Mouse (Mus musculus): ENCODE data around the gene Sergef. TPM values are rescaled to one million over a fixed set of nuclear protein-coding genes. Genes with fewer than 3 reads are reported as not detected.

The Sergef gene
- polyA plus RNA-seq, 1 experiment from 2014 or later = 21.1 TPM

DNA sequence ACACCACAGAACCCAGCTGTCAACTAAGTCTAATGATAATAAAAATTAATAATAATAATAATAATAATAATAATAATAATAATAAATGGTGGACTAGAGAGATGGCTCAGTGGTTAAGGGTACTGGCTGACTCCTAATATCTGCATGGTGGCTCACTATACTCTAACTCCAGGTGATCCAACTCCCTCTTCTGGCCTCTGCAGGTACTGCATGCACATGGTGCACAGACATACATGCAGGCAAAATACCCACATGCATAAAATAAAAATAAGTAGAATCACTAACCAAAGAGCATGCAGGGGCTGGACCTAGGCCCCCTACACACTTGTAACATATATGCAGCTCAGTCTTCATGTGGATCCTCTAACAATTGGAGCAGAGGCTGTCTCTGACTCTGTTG, 75.8 kb downstream of the Sergef start:
- Histone ChIP-seq H3K27me3 (replicated peaks) (no peaks in the 10 kb centered on the region), H3K9me3 (peaks cover 8% of the 10 kb centered on the region; the same call in 1 of the 2 replicates), H3K27ac (no peak overlapping the region), H3K36me3 (peaks cover 8% of the 10 kb centered on the region), H3K4me3 (no peak overlapping the region), H3K4me2 (replicated peaks) (no peak overlapping the region), H3K4me1 (no peaks in the 10 kb centered on the region), H3K9ac (no peak overlapping the region)
- ATAC-seq (ENCODE audit: low FRiP score, low read depth) = no peak

DNA sequence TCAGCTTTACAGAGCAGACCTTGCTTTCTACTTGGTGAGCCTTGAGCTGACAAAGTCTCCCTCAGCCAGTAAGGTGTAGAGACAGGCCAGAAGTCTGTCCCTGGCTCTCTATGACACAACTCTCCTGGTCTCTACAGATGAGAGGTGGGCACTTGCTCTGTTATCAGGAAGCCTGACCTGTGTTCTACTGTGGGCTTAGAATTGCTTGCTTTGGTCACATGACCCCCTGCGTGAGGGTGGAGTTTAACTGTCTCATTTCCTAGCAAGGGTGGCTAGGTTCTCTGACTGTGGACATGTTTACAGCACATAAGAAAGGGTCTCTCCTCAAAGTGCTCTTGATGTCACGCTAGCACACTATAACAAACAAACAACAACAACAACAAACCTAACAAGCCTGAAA, 79.5 kb downstream of the Sergef start:
- Histone ChIP-seq H3K9ac (no peak overlapping the region), H3K4me3 (no peak overlapping the region), H3K4me2 (replicated peaks) (no peak overlapping the region), H3K27ac (no peak overlapping the region), H3K9me3 (0 out of 2 replicates have a peak, but pooled peaks cover 5% of the 10 kb centered on the region), H3K36me3 (0 out of 2 replicates have a peak, but pooled peaks cover 3% of the 10 kb centered on the region), H3K27me3 (replicated peaks) (no peaks in the 10 kb centered on the region), H3K4me1 (peaks cover 7% of the 10 kb centered on the region; the same call in 1 of the 2 replicates)
- ATAC-seq (ENCODE audit: low FRiP score, low read depth) = no peak
- 89% methylated on average over 2 of the region's 2 CpGs for WGBS

DNA sequence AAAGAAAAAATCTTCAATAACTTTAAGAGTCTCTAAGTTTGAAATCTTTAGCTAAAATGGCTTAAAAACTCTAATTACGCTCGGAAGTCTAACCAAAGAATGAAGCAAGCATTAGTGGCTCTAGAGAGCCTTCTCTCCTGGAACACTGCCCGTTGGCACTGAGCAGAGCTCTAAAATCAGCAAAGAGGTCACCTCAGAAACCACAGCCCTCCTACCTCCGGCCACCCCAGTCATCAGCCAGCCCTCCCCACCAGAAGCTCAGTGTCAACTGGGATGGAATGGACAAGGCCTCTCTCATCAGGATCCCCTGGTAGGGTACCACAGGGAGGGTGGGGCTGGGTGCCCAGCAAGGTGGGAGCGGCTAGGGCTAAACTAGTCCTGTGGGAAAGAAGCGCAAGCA, 80.0 kb downstream of the Sergef start:
- no peak for ATAC-seq (ENCODE audit: low FRiP score, low read depth)
- 90% methylated on average over 6 of the region's 6 CpGs for WGBS

DNA sequence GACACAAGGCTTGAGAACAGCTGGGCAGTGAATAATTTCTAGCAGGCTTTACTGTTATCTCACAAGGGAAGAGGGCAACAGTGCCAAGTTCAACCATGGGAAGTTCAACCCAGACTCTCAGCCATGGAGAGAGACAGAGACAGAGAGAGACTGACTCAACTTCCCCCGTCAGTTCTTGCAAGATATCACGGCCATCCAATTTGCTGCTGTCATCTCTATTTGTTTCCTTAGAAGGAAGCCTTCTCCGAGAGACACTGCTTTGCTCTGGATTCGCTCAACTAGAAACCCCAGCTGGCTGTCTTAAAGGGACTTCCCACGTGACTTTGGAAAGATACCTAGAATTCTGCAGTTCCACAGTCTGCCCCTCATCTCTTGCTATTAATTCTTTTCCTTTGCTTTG, 80.6 kb downstream of the Sergef start:
- Histone ChIP-seq H3K4me1 (peaks cover 8% of the 10 kb centered on the region; the same call in 1 of the 2 replicates), H3K9ac (no peak overlapping the region), H3K27me3 (replicated peaks) (no peaks in the 10 kb centered on the region), H3K9me3 (no peaks in the 10 kb centered on the region), H3K4me3 (no peak overlapping the region), H3K27ac (no peak overlapping the region), H3K36me3 (no peaks in the 10 kb centered on the region), H3K4me2 (replicated peaks) (no peak overlapping the region)
- no peak for ATAC-seq (ENCODE audit: low FRiP score, low read depth)
- WGBS = 86% methylated on average over 5 of the region's 5 CpGs

More for the DNA sequence above, 80.0 kb downstream of the Sergef start:
- Histone ChIP-seq H3K27me3 (replicated peaks) (no peaks in the 10 kb centered on the region), H3K36me3 (no peaks in the 10 kb centered on the region), H3K4me2 (replicated peaks) (no peak overlapping the region), H3K9me3 (0 out of 2 replicates have a peak, but pooled peaks cover under 1% of the 10 kb centered on the region), H3K4me1 (peaks cover 7% of the 10 kb centered on the region; the same call in 1 of the 2 replicates), H3K27ac (no peak overlapping the region), H3K4me3 (no peak overlapping the region), H3K9ac (no peak overlapping the region)

DNA sequence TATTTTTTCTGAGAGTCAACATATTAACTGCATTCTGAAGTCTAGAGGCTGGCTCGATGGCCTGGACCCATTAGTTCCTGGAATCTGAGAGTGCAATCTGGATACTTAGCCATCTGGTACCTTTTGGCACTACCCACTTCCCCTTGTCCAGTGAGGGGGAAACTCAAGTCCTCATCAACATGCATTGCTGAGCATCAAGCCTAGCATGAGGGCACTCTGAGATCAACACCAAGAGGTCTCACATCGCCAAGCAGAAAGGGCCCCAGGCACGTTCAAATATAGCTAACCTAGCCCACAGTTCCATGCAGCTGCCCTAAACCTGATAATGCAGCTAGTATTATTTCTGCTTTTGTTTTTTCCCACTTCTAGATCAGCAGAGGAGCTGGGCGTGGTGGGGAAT, 81.6 kb downstream of the Sergef start:
- ATAC-seq (ENCODE audit: low FRiP score, low read depth) = no peak
- 90% methylated on average over 4 of the region's 4 CpGs for WGBS

DNA sequence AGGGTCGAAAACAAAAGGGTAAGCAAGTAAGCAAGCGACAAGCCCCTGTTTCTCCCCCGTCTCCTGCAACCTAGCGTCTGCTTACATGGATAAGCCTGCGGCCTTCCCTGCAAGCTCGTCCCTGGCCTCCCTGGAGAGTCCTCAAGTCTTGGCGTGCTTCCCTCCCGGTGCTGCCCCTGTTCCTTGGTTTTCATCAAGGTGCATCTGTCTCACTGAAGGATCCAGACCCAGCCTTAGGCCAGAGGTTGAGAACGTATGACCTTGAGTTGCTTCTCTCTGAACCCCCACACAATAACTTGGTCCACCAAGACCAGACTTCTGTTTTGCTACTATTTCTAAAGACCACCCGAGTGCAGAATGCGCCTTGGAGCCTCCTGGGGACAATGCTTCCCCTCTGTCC, 82.2 kb downstream of the Sergef start:
- Histone ChIP-seq H3K27ac (no peak overlapping the region), H3K4me2 (replicated peaks) (no peak overlapping the region), H3K4me1 (peaks cover 16% of the 10 kb centered on the region; the same call in 1 of the 2 replicates), H3K4me3 (no peak overlapping the region), H3K27me3 (replicated peaks) (no peaks in the 10 kb centered on the region), H3K9ac (no peak overlapping the region), H3K36me3 (no peaks in the 10 kb centered on the region), H3K9me3 (no peaks in the 10 kb centered on the region)
- ATAC-seq (ENCODE audit: low FRiP score, low read depth) = no peak
- WGBS = 89% methylated on average over 11 of the region's 11 CpGs

More for the DNA sequence above, 81.6 kb downstream of the Sergef start:
- no peak overlapping the region for H3K4me2 ChIP-seq (replicated peaks)
- H3K4me1 ChIP-seq = peaks cover 10% of the 10 kb centered on the region; the same call in 1 of the 2 replicates
- no peaks in the 10 kb centered on the region for H3K36me3 ChIP-seq
- no peak overlapping the region for H3K27ac ChIP-seq
- no peak overlapping the region for H3K9ac ChIP-seq
- no peak overlapping the region for H3K4me3 ChIP-seq
- H3K27me3 ChIP-seq (replicated peaks) = no peaks in the 10 kb centered on the region
- no peaks in the 10 kb centered on the region for H3K9me3 ChIP-seq

DNA sequence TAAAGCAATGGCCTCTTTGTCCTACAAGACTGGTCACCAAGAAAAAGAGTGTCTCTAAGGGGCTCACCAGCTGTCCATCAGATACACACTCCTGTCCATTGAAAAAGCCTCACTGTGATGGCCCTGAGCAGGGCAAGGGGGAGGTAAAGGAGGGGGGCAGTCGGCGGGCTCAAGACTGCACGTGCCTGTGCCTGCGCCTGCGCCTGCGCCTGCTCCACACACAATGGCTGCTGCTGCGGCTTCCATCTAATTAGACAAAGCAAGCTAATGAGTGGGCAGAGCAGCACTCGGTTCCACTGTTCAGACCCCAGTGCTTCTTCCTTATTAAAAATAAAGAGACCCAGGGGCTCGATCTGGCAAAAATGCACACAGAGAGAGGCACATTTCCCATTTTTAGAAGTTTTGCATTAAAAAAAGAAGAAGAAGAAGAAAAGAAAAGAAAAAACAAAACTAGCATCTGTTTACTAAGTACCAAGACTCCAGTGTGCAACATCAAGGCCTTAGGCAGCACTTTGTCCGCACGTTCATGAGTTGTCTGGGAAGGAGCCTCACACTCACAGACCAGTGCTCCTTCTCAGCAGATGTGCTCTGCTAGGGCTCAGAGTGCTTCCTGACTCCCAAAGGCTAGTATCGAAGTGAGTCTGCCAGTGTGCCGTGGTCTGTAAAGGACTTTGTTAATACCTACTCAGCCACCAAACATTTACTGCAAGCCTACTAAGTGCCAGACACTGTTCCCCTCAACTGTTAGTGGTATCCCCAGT, 83.1 kb downstream of the Sergef start:
- H3K4me2 ChIP-seq (replicated peaks) = no peak overlapping the region

DNA sequence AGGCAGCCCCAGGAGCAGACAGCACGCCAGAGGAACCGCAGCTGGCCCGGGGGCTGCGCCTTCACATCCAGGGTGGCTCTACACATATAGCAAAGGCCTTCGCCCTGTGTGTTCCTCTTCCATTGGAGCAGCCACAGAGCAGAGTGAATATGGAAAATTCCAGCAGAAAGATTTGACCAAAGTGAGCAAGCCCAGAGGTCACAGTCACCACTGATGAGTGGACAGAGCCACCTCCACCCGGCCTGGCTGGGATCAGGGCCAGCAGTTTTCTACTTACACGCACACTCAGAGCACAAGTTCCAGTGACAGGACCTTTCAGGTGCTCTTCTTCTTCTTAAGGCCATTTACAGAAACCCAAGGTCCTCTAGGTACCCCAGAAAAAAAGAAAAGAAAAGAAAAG, 83.9 kb downstream of the Sergef start:
- H3K9me3 ChIP-seq = no peaks in the 10 kb centered on the region
- H3K36me3 ChIP-seq = no peaks in the 10 kb centered on the region
- H3K27me3 ChIP-seq (replicated peaks) = no peaks in the 10 kb centered on the region
- no peak overlapping the region for H3K27ac ChIP-seq
- no peak overlapping the region for H3K4me2 ChIP-seq (replicated peaks)
- no peak overlapping the region for H3K9ac ChIP-seq
- H3K4me3 ChIP-seq = no peak overlapping the region
- peaks cover 24% of the 10 kb centered on the region for H3K4me1 ChIP-seq
- no peak for ATAC-seq (ENCODE audit: low FRiP score, low read depth)
- WGBS = 95% methylated on average over 7 of the region's 7 CpGs

More for the DNA sequence above, 83.1 kb downstream of the Sergef start:
- Histone ChIP-seq H3K4me1 (peaks cover 23% of the 10 kb centered on the region), H3K9me3 (no peaks in the 10 kb centered on the region), H3K27me3 (replicated peaks) (no peaks in the 10 kb centered on the region), H3K4me3 (no peak overlapping the region), H3K27ac (no peak overlapping the region), H3K36me3 (no peaks in the 10 kb centered on the region), H3K9ac (no peak overlapping the region)
- peak; percentile 80 for ATAC-seq (ENCODE audit: low FRiP score, low read depth)
- 42% methylated on average over 13 of the region's 13 CpGs for WGBS

DNA sequence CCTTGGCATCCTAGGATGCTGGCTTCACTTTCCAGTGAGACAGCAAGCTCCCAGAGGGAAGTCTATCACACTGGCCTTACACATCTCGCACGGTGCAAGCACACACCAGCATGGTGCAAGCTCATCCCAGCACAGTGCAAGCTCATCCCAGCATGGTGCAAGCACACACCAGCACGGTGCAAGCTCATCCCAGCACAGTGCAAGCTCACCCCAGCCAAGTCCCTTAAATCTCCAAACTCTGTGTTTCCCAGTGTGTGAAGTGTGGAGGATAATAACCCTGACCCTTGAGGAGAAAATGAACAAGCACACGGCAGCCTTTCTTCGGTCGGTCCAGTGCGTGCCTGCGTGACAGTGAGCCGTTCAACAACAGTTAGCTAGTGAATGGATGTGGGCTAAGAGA, 84.8 kb downstream of the Sergef start:
- H3K36me3 ChIP-seq = no peaks in the 10 kb centered on the region
- 80% methylated on average over 9 of the region's 9 CpGs for WGBS
- ATAC-seq (ENCODE audit: low FRiP score, low read depth) = no peak
- peaks cover 24% of the 10 kb centered on the region for H3K4me1 ChIP-seq
- no peak overlapping the region for H3K4me2 ChIP-seq (replicated peaks)
- no peaks in the 10 kb centered on the region for H3K27me3 ChIP-seq (replicated peaks)
- no peaks in the 10 kb centered on the region for H3K9me3 ChIP-seq
- no peak overlapping the region for H3K4me3 ChIP-seq
- H3K27ac ChIP-seq = no peak overlapping the region
- H3K9ac ChIP-seq = no peak overlapping the region

DNA sequence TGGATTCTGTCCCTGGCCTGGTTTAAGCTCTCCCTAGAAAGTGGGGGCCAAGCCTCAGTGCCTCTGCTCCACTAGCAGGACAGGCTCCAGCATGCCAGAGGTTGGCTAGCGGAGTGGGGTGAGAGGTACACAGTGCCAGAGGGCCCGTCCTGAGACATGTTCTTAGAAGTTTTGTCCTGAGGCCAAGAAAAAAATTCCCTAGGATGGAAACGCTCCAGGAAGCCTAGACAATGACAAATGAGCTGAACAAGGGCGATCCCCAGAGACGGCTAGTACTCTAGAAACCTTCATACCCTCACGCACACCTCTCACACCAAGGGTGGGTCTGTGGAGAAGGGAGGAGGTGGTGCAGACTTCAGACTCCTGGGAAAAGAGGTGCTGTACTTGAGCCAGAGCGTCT, 85.6 kb downstream of the Sergef start:
- Histone ChIP-seq H3K4me2 (replicated peaks) (no peak overlapping the region), H3K36me3 (no peaks in the 10 kb centered on the region), H3K4me3 (no peak overlapping the region), H3K27ac (no peak overlapping the region), H3K9me3 (no peaks in the 10 kb centered on the region), H3K9ac (no peak overlapping the region), H3K27me3 (replicated peaks) (no peaks in the 10 kb centered on the region), H3K4me1 (peaks cover 24% of the 10 kb centered on the region)
- 72% methylated on average over 7 of the region's 7 CpGs for WGBS
- no peak for ATAC-seq (ENCODE audit: low FRiP score, low read depth)

DNA sequence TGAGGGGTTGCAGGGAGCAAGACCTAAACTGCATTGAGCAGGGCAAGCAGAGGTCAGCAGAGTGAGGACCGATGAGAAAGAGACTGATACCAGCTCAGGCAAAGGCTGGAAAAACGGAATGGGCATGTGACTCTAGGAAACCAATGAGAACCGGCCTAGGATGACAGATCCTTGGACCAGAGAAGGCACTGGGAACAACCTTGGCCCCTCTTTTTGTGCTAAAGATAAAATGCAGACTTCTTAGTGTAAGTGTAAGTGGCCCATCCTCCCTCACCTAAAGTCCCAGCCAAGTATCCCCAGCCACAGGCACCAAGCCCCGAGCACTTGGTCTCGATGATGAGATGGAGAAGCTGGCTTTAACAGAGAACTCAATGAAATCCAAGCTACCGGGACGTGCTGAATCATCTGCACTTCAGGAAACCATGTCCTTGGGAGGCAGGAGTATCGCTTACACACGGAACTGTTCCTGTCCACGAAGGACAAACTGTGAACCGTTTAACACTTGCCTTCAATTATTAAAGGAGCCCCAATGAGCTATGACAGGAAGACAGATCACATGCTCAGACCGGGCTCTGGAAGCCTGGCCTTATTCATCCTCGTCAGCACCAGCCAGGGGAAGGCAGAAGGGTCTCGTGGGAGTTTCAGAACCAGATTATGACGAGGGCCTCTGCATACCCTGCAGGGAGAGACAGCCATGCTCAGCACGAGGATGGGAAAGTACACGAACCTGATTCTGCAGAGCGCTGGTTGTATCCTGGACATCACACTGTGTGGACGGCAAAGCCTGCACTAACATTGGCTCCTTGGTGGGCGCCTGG, 87.5 kb downstream of the Sergef start:
- no peak overlapping the region for H3K9ac ChIP-seq
- no peak overlapping the region for H3K27ac ChIP-seq
- H3K4me2 ChIP-seq (replicated peaks) = no peak overlapping the region
- H3K27me3 ChIP-seq (replicated peaks) = no peaks in the 10 kb centered on the region
- no peaks in the 10 kb centered on the region for H3K36me3 ChIP-seq
- ATAC-seq (ENCODE audit: low FRiP score, low read depth) = 0 out of 2 replicates have a peak, but pooled peaks have one; percentile 27
- WGBS = 56% methylated on average over 20 of the region's 20 CpGs
- no peak overlapping the region for H3K4me3 ChIP-seq
- no peaks in the 10 kb centered on the region for H3K9me3 ChIP-seq
- peaks cover 24% of the 10 kb centered on the region for H3K4me1 ChIP-seq

DNA sequence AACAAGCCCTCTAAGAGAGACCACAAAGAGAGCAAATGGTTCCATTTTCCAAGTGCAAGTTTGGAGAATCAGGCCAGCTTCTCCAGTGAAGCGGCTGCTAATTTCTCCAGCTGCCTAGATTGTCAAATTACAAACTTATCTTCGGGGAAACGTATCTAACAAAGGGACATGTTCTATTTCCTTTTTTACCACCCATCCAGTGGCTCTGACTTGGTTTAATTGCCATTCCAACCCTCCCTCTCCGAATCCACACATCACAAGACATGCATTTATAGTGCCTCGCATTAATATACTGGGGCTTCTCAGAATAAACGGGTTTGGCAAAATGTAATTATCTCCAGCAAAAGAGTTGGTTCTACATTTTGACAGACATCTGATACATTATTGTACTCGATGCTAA, 88.4 kb downstream of the Sergef start:
- Histone ChIP-seq H3K4me3 (no peak overlapping the region), H3K4me2 (replicated peaks) (no peak overlapping the region), H3K27me3 (replicated peaks) (no peaks in the 10 kb centered on the region), H3K27ac (no peak overlapping the region), H3K4me1 (peaks cover 24% of the 10 kb centered on the region), H3K9me3 (no peaks in the 10 kb centered on the region), H3K36me3 (no peaks in the 10 kb centered on the region), H3K9ac (no peak overlapping the region)
- no peak for ATAC-seq (ENCODE audit: low FRiP score, low read depth)
- 66% methylated on average over 7 of the region's 7 CpGs for WGBS
